Mouse (Mus musculus): ENCODE data around the gene Olfr968.

Gene Olfr968

DNA sequence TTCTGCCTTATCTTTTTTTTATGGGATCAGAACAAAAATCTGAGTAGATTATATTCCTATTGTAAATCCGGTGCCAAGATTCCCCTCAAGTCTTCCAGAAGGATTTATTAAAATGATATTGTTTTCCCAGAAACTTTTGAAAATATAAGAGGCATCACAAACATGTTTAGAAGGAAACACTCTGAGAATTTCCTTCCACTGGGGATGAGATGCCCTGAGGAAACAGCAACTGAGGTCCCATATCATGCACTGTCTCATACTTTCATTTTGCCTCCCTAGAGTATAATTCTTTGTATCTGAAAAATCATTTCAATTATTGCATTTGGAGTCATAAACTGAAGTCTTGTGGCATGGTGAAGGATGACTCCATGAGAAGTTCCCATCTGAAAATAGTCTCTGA lies at the start of gene Olfr968:
TSS of gene Olfr968 (minus strand) at position 101 of the 400 bp plus-strand sequence.
- no peak for DNase-seq (ENCODE audit: low spot score in 2 of 2)

DNA sequence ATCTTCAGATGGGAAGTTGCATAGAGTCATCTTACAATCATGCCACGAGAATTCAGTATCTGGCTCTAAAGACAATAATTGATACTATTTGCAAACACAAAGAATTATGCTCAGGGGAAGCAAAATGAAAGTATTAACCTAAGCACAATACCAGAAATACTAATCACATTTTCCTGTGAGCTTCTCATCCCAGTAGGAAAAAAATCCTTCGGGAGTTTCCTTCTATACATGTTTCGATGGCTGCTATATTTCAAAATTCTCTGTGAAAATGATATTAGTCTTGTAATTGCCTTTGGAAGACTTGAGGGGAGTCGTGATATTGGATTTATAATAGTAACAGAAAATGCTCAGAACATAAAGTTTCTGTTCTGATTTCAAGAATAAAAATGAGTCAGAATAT lies 25.5 kb upstream of the Olfr968 start, which contains the start of gene Olfr970:
TSS of gene Olfr970 (plus strand) at position 301 of the 400 bp plus-strand sequence.
- DNase-seq (ENCODE audit: low spot score in 2 of 2), result no peak

DNA sequence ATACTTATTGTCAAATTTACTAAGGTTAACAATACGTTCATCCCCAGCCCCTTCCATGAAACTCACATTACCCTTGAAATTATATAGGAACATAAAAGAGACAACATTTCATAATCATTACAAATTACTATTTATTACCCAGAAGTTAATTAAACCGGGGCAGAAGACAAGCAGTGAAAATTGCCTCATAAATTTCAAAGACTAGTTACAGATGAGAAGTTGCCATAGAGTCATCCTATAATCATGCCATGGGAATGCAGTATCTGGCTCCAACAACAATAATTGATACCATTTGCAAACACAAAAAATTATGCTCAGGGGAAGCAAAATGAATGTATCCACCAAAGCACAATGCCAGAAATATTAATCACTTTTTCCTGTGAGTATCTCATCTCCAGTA lies 7.5 kb upstream of the Olfr968 start, which contains the start of gene Olfr969:
TSS of gene Olfr969 (plus strand) at position 388 of the 400 bp plus-strand sequence.
- no peak for DNase-seq (ENCODE audit: low spot score in 2 of 2)

DNA sequence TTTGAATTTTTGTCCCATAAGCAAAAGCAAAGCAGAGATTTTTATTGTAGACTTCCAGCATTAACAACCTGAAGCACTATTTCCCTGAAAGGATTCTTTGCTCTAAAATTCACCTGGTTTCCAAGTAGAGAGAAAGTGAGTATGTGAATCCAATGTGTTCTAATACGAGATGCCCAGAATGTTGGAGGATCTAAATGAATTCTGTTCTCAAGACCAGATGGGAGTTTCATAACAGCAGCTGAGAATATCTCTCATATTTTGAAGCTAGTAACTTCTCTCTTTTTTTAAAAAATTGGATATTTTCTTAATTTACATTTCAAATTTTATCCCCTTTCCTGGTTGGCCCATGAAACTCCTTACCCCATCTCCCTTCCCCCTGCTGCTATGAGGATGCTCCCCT lies 36.6 kb downstream of the Olfr968 start:
- DNase-seq (ENCODE audit: low spot score in 2 of 2), result no peak

DNA sequence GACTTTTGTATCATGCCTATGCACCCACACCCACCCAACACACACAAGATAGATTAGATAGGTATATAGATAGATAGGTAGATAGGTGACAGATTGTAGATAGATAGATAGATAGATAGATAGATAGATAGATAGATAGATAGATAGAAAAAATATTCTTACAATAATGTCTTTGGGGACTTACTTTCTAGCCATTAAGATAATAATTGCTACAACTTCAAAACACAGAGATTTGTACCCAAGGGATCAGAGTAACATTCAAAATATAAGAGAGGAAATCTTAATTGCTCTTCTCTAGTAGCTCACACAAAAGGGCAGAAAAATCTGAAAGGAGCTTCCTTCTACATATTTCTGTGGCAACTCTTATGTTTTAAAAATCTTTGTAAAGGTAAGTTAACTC lies 37.1 kb downstream of the Olfr968 start, which contains the start of gene Olfr967:
TSS of gene Olfr967 (plus strand) at position 301 of the 400 bp plus-strand sequence.
- DNase-seq (ENCODE audit: low spot score in 2 of 2), result no peak

DNA sequence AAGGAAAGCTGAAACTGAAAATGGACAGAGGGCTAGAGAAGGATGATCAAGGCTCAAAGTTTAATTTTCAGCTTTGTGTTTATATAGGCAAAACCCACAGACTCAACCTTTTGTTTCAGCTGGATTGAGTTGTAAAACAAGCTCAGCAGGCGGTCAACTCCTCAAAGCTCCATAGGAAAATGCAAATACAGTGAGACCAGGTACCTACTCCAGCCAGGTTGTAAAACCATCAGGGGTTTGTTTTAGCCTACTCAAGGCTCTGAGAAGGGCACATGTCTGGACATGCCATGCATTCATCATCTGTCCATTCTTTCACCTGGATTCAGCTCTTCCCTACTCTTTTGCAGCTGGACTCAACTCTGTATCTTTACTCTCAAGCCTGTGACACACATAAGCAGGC lies 42.3 kb downstream of the Olfr968 start:
- DNase-seq (ENCODE audit: low spot score in 2 of 2), result no peak

DNA sequence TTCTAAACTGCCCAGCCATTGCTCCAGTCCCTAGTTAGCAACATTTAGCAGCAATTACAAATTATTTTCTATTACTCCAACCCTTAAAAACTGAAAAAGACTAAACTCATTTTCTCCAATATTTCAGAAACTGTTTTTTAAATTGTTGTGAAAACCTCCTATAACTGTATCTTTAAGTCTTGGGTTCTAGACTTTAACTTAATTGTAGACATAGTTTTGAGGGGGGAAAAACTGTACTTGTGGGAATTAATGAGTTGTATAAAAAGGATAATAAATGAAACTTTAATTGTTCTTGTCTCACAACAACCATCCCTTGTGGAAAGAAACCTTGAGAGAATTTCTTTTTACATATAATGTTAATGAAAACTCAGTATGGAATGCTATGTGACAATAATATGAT lies 52.4 kb downstream of the Olfr968 start, which contains the start of gene Olfr150:
TSS of gene Olfr150 (plus strand) at position 301 of the 400 bp plus-strand sequence.
- DNase-seq (ENCODE audit: low spot score in 2 of 2), result no peak

Measured in urinary bladder, adult 18-20 months (tissue).